Mouse (Mus musculus): ENCODE measurements at regions not wholly inside any gene's neighbourhood (a gene's known extent, or its start where the extent isn't known, plus 50 kb on each side); places are given as distances from the start of the nearest gene placed in this dataset.

DNA sequence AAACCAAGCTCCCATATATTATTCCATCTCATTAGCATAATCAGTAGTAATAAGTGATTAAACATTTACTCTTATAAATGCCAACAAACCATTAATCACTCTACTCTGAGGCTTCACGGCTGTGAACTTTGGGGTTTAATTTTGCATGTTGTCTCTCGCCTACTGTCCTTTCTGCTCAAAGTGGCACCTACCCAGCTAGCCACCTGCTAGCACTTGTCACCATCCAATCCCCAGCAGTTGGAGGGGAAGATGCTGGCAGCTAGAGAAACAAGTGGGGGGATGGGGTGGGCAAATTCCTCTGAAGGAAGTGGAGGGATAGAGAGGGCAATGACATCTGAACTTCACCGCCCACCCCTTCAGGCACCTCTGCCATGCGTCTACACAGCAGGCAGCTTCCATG lies 204.2 kb upstream of the Tcerg1l start:
- no peak for ATAC-seq
- H3K4me1 ChIP-seq (replicated peaks; ENCODE audit: control insufficient read depth, insufficient read depth, low read length), result no peaks in the 10 kb centered on the region
- no peaks in the 10 kb centered on the region for H3K9me3 ChIP-seq (ENCODE audit: control insufficient read depth)
- H3K27ac ChIP-seq (ENCODE audit: low read depth, low read length), result no peak overlapping the region
- WGBS, result 51% methylated on average over 4 of the region's 4 CpGs
- H3K27me3 ChIP-seq (replicated peaks; ENCODE audit: control insufficient read depth, insufficient read depth, low read length), result no peaks in the 10 kb centered on the region
- no peak overlapping the region for H3K9ac ChIP-seq (ENCODE audit: low read depth, low read length)
- H3K4me3 ChIP-seq (ENCODE audit: low read depth, low read length), result no peak overlapping the region
- no peaks in the 10 kb centered on the region for H3K36me3 ChIP-seq (ENCODE audit: control insufficient read depth, insufficient read depth)
- TF ChIP-seq CTCF (IDR thresholded peaks at IDR 0.05; ENCODE audit: low read depth), result no peak
- no peak overlapping the region for H3K4me2 ChIP-seq (replicated peaks; ENCODE audit: low read depth)

- Histone ChIP-seq H3K36me3 (ENCODE audit: control insufficient read depth, insufficient read depth) (no peaks in the 10 kb centered on the region), H3K4me2 (replicated peaks; ENCODE audit: low read depth) (no peak overlapping the region), H3K4me3 (ENCODE audit: low read depth, low read length) (no peak overlapping the region), H3K9me3 (ENCODE audit: control insufficient read depth) (no peaks in the 10 kb centered on the region), H3K27me3 (replicated peaks; ENCODE audit: control insufficient read depth, insufficient read depth, low read length) (no peaks in the 10 kb centered on the region), H3K9ac (ENCODE audit: low read depth, low read length) (no peak overlapping the region), H3K27ac (ENCODE audit: low read depth, low read length) (no peak overlapping the region), H3K4me1 (replicated peaks; ENCODE audit: control insufficient read depth, insufficient read depth, low read length) (no peaks in the 10 kb centered on the region)
- no peak for TF ChIP-seq CTCF (IDR thresholded peaks at IDR 0.05; ENCODE audit: low read depth)
- no peak for ATAC-seq
- WGBS, result 85% methylated on average over 2 of the region's 2 CpGs
Measured at GRCm38 (mm10) chr7:138593344-138593743, 195.8 kb upstream of the Tcerg1l start.

- Histone ChIP-seq H3K36me3 (ENCODE audit: control insufficient read depth, insufficient read depth) (no peaks in the 10 kb centered on the region), H3K4me3 (ENCODE audit: low read depth, low read length) (no peak overlapping the region), H3K9ac (ENCODE audit: low read depth, low read length) (no peak overlapping the region), H3K27ac (ENCODE audit: low read depth, low read length) (no peak overlapping the region), H3K27me3 (replicated peaks; ENCODE audit: control insufficient read depth, insufficient read depth, low read length) (no peaks in the 10 kb centered on the region), H3K4me2 (replicated peaks; ENCODE audit: low read depth) (no peak overlapping the region), H3K4me1 (replicated peaks; ENCODE audit: control insufficient read depth, insufficient read depth, low read length) (no peaks in the 10 kb centered on the region), H3K9me3 (ENCODE audit: control insufficient read depth) (no peaks in the 10 kb centered on the region)
- 62% methylated on average over 3 of the region's 3 CpGs for WGBS
- TF ChIP-seq CTCF (IDR thresholded peaks at IDR 0.05; ENCODE audit: low read depth), result no peak
- no peak for ATAC-seq
Measured at GRCm38 (mm10) chr7:138567352-138567751, 169.8 kb upstream of the Tcerg1l start.

DNA sequence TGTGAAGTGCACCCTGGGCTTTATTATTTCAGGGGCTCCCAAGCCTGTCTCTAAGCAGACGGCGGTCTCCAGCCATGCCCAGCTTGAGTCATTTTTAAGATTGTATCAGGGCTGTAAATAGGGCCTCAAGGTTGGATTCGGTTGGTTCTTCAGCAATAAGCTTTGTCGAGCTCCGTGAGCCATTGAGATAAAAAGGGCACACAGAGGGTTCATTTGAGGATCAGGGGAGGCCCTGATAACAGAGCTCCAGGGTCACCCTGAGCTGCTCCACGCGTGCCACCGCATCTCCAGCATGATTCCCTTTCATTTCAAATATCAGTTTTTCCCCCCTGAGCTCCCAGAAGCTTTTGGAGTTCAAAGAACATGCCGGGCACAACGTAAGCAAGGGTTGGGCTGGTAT lies 154.1 kb upstream of the Tcerg1l start:
- no peak overlapping the region for H3K9ac ChIP-seq (ENCODE audit: low read depth, low read length)
- WGBS, result 46% methylated on average over 10 of the region's 10 CpGs
- no peak overlapping the region for H3K4me2 ChIP-seq (replicated peaks; ENCODE audit: low read depth)
- no peak for TF ChIP-seq CTCF (IDR thresholded peaks at IDR 0.05; ENCODE audit: low read depth)
- H3K4me1 ChIP-seq (replicated peaks; ENCODE audit: control insufficient read depth, insufficient read depth, low read length), result no peaks in the 10 kb centered on the region
- no peak overlapping the region for H3K4me3 ChIP-seq (ENCODE audit: low read depth, low read length)
- H3K27ac ChIP-seq (ENCODE audit: low read depth, low read length), result no peak overlapping the region
- no peaks in the 10 kb centered on the region for H3K9me3 ChIP-seq (ENCODE audit: control insufficient read depth)
- H3K36me3 ChIP-seq (ENCODE audit: control insufficient read depth, insufficient read depth), result no peaks in the 10 kb centered on the region
- no peak for ATAC-seq
- H3K27me3 ChIP-seq (replicated peaks; ENCODE audit: control insufficient read depth, insufficient read depth, low read length), result no peaks in the 10 kb centered on the region

GRCm38 (mm10) chr7:138547881-138548280 lies 150.4 kb upstream of the Tcerg1l start:
- no peaks in the 10 kb centered on the region for H3K36me3 ChIP-seq (ENCODE audit: control insufficient read depth, insufficient read depth)
- H3K9me3 ChIP-seq (ENCODE audit: control insufficient read depth), result no peaks in the 10 kb centered on the region
- H3K4me2 ChIP-seq (replicated peaks; ENCODE audit: low read depth), result no peak overlapping the region
- H3K4me1 ChIP-seq (replicated peaks; ENCODE audit: control insufficient read depth, insufficient read depth, low read length), result no peaks in the 10 kb centered on the region
- no peak for TF ChIP-seq CTCF (IDR thresholded peaks at IDR 0.05; ENCODE audit: low read depth)
- 88% methylated on average over 7 of the region's 7 CpGs for WGBS
- no peaks in the 10 kb centered on the region for H3K27me3 ChIP-seq (replicated peaks; ENCODE audit: control insufficient read depth, insufficient read depth, low read length)
- H3K27ac ChIP-seq (ENCODE audit: low read depth, low read length), result no peak overlapping the region
- ATAC-seq, result no peak
- no peak overlapping the region for H3K9ac ChIP-seq (ENCODE audit: low read depth, low read length)
- no peak overlapping the region for H3K4me3 ChIP-seq (ENCODE audit: low read depth, low read length)

- Histone ChIP-seq H3K4me1 (replicated peaks; ENCODE audit: control insufficient read depth, insufficient read depth, low read length) (no peaks in the 10 kb centered on the region), H3K27me3 (replicated peaks; ENCODE audit: control insufficient read depth, insufficient read depth, low read length) (no peaks in the 10 kb centered on the region), H3K9ac (ENCODE audit: low read depth, low read length) (no peak overlapping the region), H3K9me3 (ENCODE audit: control insufficient read depth) (no peaks in the 10 kb centered on the region), H3K4me2 (replicated peaks; ENCODE audit: low read depth) (peak overlapping the region; percentile 51), H3K27ac (ENCODE audit: low read depth, low read length) (no peak overlapping the region), H3K4me3 (ENCODE audit: low read depth, low read length) (0 out of 2 replicates have a peak overlapping the region, but pooled peaks have one; percentile 9), H3K36me3 (ENCODE audit: control insufficient read depth, insufficient read depth) (no peaks in the 10 kb centered on the region)
- WGBS, result 26% methylated on average over 18 of the region's 18 CpGs
- TF ChIP-seq CTCF (IDR thresholded peaks at IDR 0.05; ENCODE audit: low read depth), result no peak
- peak; percentile 71 for ATAC-seq
Measured at GRCm38 (mm10) chr7:138538048-138538831, 140.7 kb upstream of the Tcerg1l start.
